In the genomic region with DNA sequence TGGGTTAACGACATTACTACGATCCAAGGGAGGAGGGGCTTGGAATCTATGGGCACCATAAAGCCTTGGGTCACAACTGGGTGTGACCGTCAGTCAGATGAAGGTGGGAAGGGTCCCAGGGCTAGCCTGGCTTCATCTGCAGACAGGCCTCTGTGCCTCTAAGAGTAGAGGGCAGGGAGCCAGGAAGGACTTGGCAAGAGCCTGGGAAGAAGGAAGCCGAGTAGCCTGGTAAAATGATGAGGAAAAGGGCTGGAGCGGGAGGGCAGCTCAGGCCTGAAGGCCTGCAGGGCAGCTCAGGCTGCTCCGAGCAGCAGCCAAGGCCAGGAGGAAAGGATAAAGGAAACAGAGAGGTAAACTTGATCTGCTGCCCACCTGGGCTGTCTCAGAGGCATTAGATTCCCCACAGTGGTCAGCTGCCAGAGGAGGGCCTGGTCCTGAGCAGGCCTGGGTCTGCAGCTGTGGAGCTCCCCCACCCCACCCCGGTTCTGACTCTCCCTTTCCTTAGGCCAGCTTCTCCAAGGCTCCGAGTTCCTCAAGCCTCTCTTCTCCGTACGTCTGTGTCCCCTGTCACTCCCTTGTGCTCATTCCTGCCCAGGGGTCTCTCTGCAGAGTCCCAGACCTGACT, we compare ENCODE assay signal across 8 mouse cellular contexts. TPM values are rescaled to one million over a fixed set of nuclear protein-coding genes. Genes with fewer than 3 reads are reported as not detected.
DNase-seq lines count a peak whose midpoint lies in the region; ATAC-seq lines count a peak whose summit lies in the region.

No protein-coding gene starts in this region.

- no peak for DNase-seq in forebrain, embryonic 11.5 days (ENCODE audit: low spot score)
- peak; percentile 76 for DNase-seq in NIH3T3 (ENCODE audit: low read depth)
- DNase-seq in thymus, postnatal 14 days = no peak
- DNase-seq in left cerebral cortex, postnatal 25 days (ENCODE audit: low spot score in 2 of 2) = no peak

- no peaks in the 10 kb centered on the region for H3K36me3 ChIP-seq in forebrain, embryonic 13.5 days (ENCODE audit: poor library complexity, severe bottlenecking)
- H3K36me3 ChIP-seq in forebrain, embryonic 11.5 days (ENCODE audit: control insufficient read depth, insufficient read depth, low read length) = no peaks in the 10 kb centered on the region
- no peaks in the 10 kb centered on the region for H3K36me3 ChIP-seq in forebrain, embryonic 15.5 days
- no peaks in the 10 kb centered on the region for H3K36me3 ChIP-seq in hindbrain, embryonic 13.5 days
- H3K36me3 ChIP-seq in midbrain, embryonic 15.5 days (replicated peaks) = no peaks in the 10 kb centered on the region

- H3K4me3 ChIP-seq in forebrain, embryonic 13.5 days = no peak overlapping the region
- H3K4me3 ChIP-seq in forebrain, embryonic 11.5 days (ENCODE audit: low read depth, low read length) = no peak overlapping the region
- no peak overlapping the region for H3K4me3 ChIP-seq in forebrain, embryonic 15.5 days
- no peak overlapping the region for H3K4me3 ChIP-seq in hindbrain, embryonic 13.5 days
- no peak overlapping the region for H3K4me3 ChIP-seq in midbrain, embryonic 15.5 days

- peaks cover 16% of the 10 kb centered on the region for H3K4me1 ChIP-seq in forebrain, embryonic 13.5 days
- H3K4me1 ChIP-seq in forebrain, embryonic 11.5 days (replicated peaks; ENCODE audit: control insufficient read depth, insufficient read depth, low read length) = no peaks in the 10 kb centered on the region; the same call in 1 of the 2 replicates
- H3K4me1 ChIP-seq in forebrain, embryonic 15.5 days = peaks cover 12% of the 10 kb centered on the region
- H3K4me1 ChIP-seq in hindbrain, embryonic 13.5 days (replicated peaks) = peaks cover 14% of the 10 kb centered on the region
- H3K4me1 ChIP-seq in midbrain, embryonic 15.5 days = peaks cover 13% of the 10 kb centered on the region

- H3K9ac ChIP-seq in forebrain, embryonic 13.5 days = no peak overlapping the region
- no peak overlapping the region for H3K9ac ChIP-seq in forebrain, embryonic 11.5 days (ENCODE audit: low read length)
- H3K9ac ChIP-seq in forebrain, embryonic 15.5 days (replicated peaks) = no peak overlapping the region
- no peak overlapping the region for H3K9ac ChIP-seq in hindbrain, embryonic 13.5 days
- H3K9ac ChIP-seq in midbrain, embryonic 15.5 days = no peak overlapping the region

- no peaks in the 10 kb centered on the region for H3K9me3 ChIP-seq in forebrain, embryonic 13.5 days (replicated peaks)
- no peaks in the 10 kb centered on the region for H3K9me3 ChIP-seq in forebrain, embryonic 11.5 days (ENCODE audit: control insufficient read depth, low read length)
- H3K9me3 ChIP-seq in forebrain, embryonic 15.5 days = no peaks in the 10 kb centered on the region
- H3K9me3 ChIP-seq in hindbrain, embryonic 13.5 days = no peaks in the 10 kb centered on the region
- H3K9me3 ChIP-seq in midbrain, embryonic 15.5 days = no peaks in the 10 kb centered on the region

- intact Hi-C loops in left cerebral cortex, postnatal 25 days (cut with DNase I) = no loop called here

- H3K27me3 ChIP-seq in forebrain, embryonic 13.5 days = no peaks in the 10 kb centered on the region
- H3K27me3 ChIP-seq in forebrain, embryonic 11.5 days (ENCODE audit: control insufficient read depth, insufficient read depth, low read length) = no peaks in the 10 kb centered on the region
- H3K27me3 ChIP-seq in forebrain, embryonic 15.5 days = no peaks in the 10 kb centered on the region
- H3K27me3 ChIP-seq in hindbrain, embryonic 13.5 days = no peaks in the 10 kb centered on the region
- H3K27me3 ChIP-seq in midbrain, embryonic 15.5 days (replicated peaks) = no peaks in the 10 kb centered on the region

- H3K4me2 ChIP-seq in forebrain, embryonic 13.5 days = no peak overlapping the region
- H3K4me2 ChIP-seq in forebrain, embryonic 11.5 days (ENCODE audit: low read depth, low read length, severe bottlenecking) = no peak overlapping the region
- no peak overlapping the region for H3K4me2 ChIP-seq in forebrain, embryonic 15.5 days (replicated peaks)
- H3K4me2 ChIP-seq in hindbrain, embryonic 13.5 days = no peak overlapping the region
- H3K4me2 ChIP-seq in midbrain, embryonic 15.5 days = no peak overlapping the region

- H3K27ac ChIP-seq in forebrain, embryonic 13.5 days = no peak overlapping the region
- no peak overlapping the region for H3K27ac ChIP-seq in forebrain, embryonic 11.5 days (ENCODE audit: low read depth, low read length)
- no peak overlapping the region for H3K27ac ChIP-seq in forebrain, embryonic 15.5 days (replicated peaks)
- H3K27ac ChIP-seq in hindbrain, embryonic 13.5 days = peak overlapping the region; percentile 48; the same call in 1 of the 2 replicates
- H3K27ac ChIP-seq in midbrain, embryonic 15.5 days = peak overlapping the region; percentile 18; the same call in 1 of the 2 replicates

- ATAC-seq in forebrain, embryonic 13.5 days = 0 out of 2 replicates have a peak, but pooled peaks have one; percentile 24
- ATAC-seq in forebrain, embryonic 11.5 days (replicated peaks; ENCODE audit: low FRiP score) = no peak
- 0 out of 2 replicates have a peak, but pooled peaks have one; percentile 13 for ATAC-seq in forebrain, embryonic 15.5 days (replicated peaks)
- ATAC-seq in hindbrain, embryonic 13.5 days (ENCODE audit: low FRiP score) = no peak
- 0 out of 2 replicates have a peak, but pooled peaks have one; percentile 22 for ATAC-seq in midbrain, embryonic 15.5 days (replicated peaks)

- WGBS in forebrain, embryonic 13.5 days = 46% methylated on average over 10 of the region's 10 CpGs
- WGBS in forebrain, embryonic 11.5 days = 63% methylated on average over 10 of the region's 10 CpGs
- 51% methylated on average over 10 of the region's 10 CpGs for WGBS in forebrain, embryonic 15.5 days
- 57% methylated on average over 10 of the region's 10 CpGs for WGBS in hindbrain, embryonic 13.5 days
- WGBS in midbrain, embryonic 15.5 days = 63% methylated on average over 10 of the region's 10 CpGs

RNA-seq across cellular contexts. Expression of a gene that starts 27.5 kb away (rescaled TPM):
- 9.1 and 12.8 TPM in 2 replicates for polyA plus RNA-seq in forebrain, embryonic 13.5 days (2015; fragmentation: Nextera tagmentation; extraction: Ambion mirVana)
- polyA plus RNA-seq in forebrain, embryonic 11.5 days (2014; fragmentation: Nextera tagmentation; extraction: Ambion mirVana) = 29.6 and 32.7 TPM in 2 replicates
- 7.1 and 8.4 TPM in 2 replicates for polyA plus RNA-seq in forebrain, embryonic 15.5 days (2015; fragmentation: Nextera tagmentation; extraction: Ambion mirVana)
- 6.8 and 7.5 TPM in 2 replicates for polyA plus RNA-seq in hindbrain, embryonic 13.5 days (2015; fragmentation: Nextera tagmentation; extraction: Ambion mirVana)
- polyA plus RNA-seq in midbrain, embryonic 15.5 days (2015; fragmentation: Nextera tagmentation; extraction: Ambion mirVana) = 5.6 and 6.4 TPM in 2 replicates
- total RNA-seq in left cerebral cortex, postnatal 25 days (2021) = 1 to 10 TPM; 3.1 to 3.9 TPM

RNA-seq across cellular contexts. Expression of a gene that starts 44.9 kb away (rescaled TPM):
- polyA plus RNA-seq in forebrain, embryonic 13.5 days (2015; fragmentation: Nextera tagmentation; extraction: Ambion mirVana) = 101 and 105 TPM in 2 replicates
- polyA plus RNA-seq in forebrain, embryonic 11.5 days (2014; fragmentation: Nextera tagmentation; extraction: Ambion mirVana) = 102 and 103 TPM in 2 replicates
- 109 and 110 TPM in 2 replicates for polyA plus RNA-seq in forebrain, embryonic 15.5 days (2015; fragmentation: Nextera tagmentation; extraction: Ambion mirVana)
- 115 and 116 TPM in 2 replicates for polyA plus RNA-seq in hindbrain, embryonic 13.5 days (2015; fragmentation: Nextera tagmentation; extraction: Ambion mirVana)
- polyA plus RNA-seq in midbrain, embryonic 15.5 days (2015; fragmentation: Nextera tagmentation; extraction: Ambion mirVana) = 105 and 113 TPM in 2 replicates
- 100 to 1,000 TPM; 272 to 283 TPM for total RNA-seq in left cerebral cortex, postnatal 25 days (2021)

Comparison
In these comparisons a context has a peak if more than half of its experiments do, and no peak if none do; other contexts are left out.
1. ATAC-seq: peak in forebrain, embryonic 13.5 days (single experiment), forebrain, embryonic 15.5 days (single experiment) and midbrain, embryonic 15.5 days (single experiment); none in forebrain, embryonic 11.5 days (single experiment) and hindbrain, embryonic 13.5 days (single experiment).
2. H3K27ac ChIP-seq: peak in hindbrain, embryonic 13.5 days (single experiment) and midbrain, embryonic 15.5 days (single experiment); none in forebrain, embryonic 13.5 days (single experiment), forebrain, embryonic 11.5 days (single experiment) and forebrain, embryonic 15.5 days (single experiment).